Mouse (Mus musculus) adrenal gland, postnatal 10 days (tissue): Measurements from ENCODE around the gene Gm5926. TPM values are rescaled to one million over a fixed set of nuclear protein-coding genes. Genes with fewer than 3 reads are reported as not detected.
"Not testable (repeated sequence)": the region's sequence is repeated elsewhere in the genome, so short reads cannot be mapped to it uniquely, and the experiment has no call there.

ENCODE experiments used
- DNase-seq: peaks from one replicate; pipeline ENCODE4 v3.0.0; 2021; ENCODE audit warnings: mixed read lengths
- long read RNA-seq, 2 experiments: library from polyadenylated mRNA; stranded (forward); transcript quantifications; one replicate each; pipeline ENCODE4 v2.0.0; 2021
- total RNA-seq, 2 experiments: library from RNA; stranded (reverse); gene quantifications; 2 replicates each; pipeline ENCODE4 v1.2.3; 2021

The Gm5926 gene
- not detected for total RNA-seq
- long read RNA-seq, experiment 1: 0 reads
- long read RNA-seq, experiment 2: 0 reads

DNA sequence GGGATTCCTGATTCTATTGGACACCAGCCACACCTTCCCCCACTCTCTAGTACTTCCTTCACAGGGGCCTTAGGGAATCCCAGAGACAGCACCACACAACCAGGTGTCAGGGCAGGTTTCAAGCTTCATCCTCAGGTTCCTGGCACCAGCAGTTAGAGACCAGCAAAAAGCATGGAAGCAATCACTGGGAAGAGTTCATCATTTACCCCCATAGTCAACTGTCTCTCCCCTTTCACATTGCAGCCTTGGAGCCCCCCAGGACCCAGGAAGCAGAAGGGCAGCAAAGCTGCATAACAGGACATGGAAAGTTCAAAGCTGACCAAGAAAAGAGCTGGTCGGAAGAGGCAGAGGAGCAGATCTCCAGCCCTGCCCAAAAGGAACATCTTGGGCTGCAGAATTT is at the start of gene Gm5926:
TSS of gene Gm5926 (plus strand) at position 301 of the 400 bp plus-strand sequence.
- not testable (repeated sequence) for DNase-seq

- not testable (repeated sequence) for DNase-seq
Observed at GRCm38 (mm10) chrX:32601008-32601407, 49.5 kb upstream of the Gm5926 start.

DNA sequence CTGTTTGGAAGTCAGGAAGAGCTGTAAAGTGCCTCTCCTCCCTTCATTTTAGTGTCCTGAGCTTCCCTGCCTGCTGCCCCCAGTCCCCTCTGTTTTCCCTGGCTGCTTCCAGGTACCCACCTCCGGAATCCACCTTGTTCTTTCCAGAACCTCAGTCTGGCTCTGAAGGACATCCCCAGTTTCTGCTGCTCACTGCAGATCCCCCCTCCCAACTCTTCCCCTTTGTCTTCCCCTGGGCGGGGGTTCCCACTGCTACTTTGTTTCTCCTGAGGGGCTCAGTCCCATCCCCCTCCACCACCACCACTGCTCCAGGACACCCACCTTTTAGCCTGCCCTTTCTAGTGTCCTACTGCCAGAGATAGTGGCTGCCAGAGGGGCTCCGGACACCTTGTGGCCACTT is 49.1 kb upstream of the Gm5926 start:
- not testable (repeated sequence) for DNase-seq

Other genes with a start within 250 kb of the Gm5926 start
- gene Btbd35f1, start 90.7 kb upstream of the Gm5926 start, total RNA-seq: not detected
- gene Btbd35f21, start 75.4 kb downstream of the Gm5926 start, total RNA-seq: not detected
- not detected for gene Btbd35f30, start 243.9 kb downstream of the Gm5926 start, total RNA-seq